Mouse (Mus musculus): Measurements from ENCODE around the gene Msh4. TPM values are rescaled to one million over a fixed set of nuclear protein-coding genes. Genes with fewer than 3 reads are reported as not detected.

The Msh4 gene
- under 1 TPM; 0.09 to 0.10 TPM for total RNA-seq (2021)
- 0.02 TPM in 1 of 2 replicates, not detected in the other for polyA plus RNA-seq (2012; rRNA removed)
- long read RNA-seq = 0 reads

DNA sequence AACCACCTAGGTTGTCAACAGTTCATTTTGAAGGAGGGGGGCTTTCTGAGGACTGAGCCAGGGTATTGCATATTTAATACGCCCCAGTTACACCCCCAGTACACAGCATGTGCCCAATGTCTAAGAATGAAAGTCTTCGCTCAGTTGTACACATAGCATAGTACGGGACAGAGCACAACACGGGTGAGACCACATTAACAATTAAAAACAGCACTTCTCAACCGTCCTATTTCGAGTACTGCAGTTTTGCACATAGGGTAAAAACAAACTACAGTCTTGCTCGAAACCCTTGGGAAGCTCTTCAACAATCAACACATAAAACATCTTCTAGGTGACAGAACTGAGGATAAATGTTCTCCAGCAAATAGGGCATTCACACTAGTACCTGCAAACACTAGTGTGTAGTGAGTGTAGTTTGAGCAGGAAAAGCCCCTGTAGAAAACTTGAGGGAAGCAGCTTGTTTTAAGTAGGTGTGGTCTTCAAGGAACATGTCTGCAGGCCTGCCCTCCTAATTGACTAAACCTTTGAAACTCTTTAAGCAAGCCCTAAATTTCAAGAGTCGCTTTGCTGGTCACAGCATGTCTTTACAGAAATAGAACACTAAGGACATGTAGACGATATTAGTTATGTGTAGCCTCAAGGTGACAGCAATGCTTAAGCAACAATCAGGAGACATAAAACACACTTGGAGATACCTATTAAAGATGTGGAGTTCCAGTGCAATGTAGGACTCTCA lies at the start of gene Msh4:
Gene Msh4 (minus strand): TSS at position 3 of the 736 bp plus-strand sequence.
- DNase-seq = no peak

DNA sequence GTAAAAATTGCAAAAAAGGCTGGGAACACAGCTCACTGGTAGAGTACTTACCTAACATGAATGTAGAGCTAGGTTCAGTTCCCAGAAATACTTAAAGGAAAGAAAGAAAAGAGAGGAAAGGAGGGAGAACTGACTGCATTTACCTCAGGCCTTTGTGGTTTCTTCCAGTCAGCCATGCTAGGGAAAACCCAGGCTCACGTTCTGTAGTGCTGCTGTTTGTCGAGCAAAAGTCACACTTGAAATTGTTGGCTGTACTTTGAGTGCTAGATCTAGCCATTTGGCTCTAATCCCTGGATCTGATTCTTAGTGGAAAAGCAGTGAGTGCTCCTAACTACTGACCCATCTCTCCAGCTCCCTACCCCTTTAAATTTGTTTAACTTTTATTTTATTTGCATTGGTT lies 42.2 kb upstream of the Msh4 start:
- DNase-seq = peak; percentile 19

DNA sequence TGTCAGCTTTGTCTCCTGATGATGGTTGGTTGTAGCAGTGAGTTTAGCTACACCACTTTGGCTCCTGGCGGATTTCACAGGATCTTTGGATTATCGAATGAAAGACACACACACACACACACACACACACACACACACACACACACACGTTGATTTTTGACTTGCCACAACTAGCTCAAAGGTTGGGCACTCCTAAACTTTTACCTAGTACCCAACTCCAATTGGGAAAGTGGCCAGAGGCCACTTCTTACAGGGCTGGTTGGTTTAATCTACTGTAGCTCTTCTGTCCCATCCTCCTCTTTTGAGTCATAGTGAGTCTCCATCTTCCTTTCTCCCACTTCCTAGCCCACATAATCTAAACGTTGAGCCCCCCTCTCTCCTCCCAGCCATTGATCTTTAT lies 41.3 kb upstream of the Msh4 start:
- no peak for DNase-seq

DNA sequence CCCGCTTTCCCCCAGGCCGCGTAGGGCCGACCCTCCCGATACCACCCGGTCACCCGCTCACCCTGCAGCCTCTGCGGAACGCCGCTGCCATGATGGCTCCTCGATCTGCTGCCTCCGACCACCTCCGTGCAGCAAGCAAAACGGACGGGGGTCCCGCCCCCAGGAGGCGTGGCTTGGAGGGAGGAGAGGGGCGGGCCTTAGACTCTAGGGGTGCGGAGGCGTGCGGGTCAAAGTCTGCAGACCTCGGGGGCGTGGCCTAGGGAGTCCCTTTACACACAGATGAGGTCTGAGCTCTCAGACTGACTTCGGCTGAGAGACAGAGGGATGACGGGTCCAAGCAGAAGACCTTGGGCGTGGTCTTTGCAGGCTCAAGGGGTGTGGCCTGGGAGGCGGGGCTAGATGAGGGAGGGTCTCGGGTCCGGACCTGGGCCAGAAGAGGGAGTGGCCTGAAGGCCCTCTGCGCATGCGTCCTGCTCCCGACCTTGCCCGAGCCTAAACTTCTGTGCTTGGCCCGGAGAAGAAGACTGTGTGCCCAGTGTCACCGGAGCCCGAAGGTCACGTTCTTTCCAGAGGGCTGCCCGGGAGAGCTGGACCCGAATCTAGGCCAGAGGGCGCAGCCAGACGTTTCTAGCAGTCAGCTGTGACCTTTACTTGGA lies 38.5 kb upstream of the Msh4 start, which contains the start of gene Acadm:
Gene Acadm (minus strand): TSS at position 298 of the 656 bp plus-strand sequence.
- DNase-seq = peak; percentile 100

DNA sequence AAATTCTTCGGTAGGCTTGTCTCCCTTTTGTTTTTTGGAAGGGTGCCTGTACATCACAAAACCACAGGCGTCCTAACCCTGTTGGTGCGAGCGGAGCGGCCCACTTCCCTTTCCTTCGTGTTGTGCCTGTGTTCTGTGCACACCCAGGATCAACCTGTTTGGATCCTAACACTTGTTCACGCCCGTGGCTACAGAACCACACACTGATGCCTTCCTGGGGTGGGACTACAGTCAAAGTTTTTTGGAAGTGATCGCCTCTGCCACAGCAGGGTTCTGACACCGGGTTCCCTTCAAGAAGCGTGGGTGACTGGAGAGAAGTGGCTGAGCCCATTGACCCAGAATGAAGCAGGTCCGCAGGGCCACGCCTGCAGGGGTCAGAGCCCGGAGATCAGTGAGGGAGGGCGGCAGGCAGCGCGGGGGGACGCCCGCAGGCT lies 38.0 kb upstream of the Msh4 start:
- DNase-seq = no peak

DNA sequence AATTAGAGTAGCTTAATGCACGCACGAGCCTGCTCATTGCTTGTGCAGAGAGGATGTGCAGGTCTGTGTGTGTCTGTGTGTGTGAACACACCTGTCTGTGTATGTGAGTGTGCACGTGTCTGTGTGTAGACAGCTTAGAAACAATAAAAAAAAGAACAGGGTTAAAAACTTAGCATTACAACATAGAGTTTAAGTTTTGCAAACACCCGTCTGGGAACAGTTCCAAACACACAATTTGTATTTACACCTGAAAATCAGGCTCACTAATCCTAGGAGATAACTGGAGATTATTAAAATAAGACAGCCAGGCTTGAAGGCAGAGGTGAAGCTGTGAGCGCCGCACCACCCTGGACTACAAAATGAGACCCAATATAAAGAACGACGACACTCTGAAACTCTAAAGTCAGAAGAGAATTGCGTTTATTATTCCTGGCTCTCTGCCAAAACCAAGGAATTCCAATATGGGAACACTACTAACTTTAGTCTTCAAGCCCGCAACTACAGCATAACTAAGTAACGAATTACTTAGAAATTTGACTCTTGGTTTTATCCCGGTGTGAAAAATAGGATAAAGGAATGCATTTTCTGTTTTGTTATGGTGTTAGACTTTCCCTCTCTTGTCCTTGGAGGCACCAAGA lies 37.2 kb upstream of the Msh4 start:
- DNase-seq = no peak

DNA sequence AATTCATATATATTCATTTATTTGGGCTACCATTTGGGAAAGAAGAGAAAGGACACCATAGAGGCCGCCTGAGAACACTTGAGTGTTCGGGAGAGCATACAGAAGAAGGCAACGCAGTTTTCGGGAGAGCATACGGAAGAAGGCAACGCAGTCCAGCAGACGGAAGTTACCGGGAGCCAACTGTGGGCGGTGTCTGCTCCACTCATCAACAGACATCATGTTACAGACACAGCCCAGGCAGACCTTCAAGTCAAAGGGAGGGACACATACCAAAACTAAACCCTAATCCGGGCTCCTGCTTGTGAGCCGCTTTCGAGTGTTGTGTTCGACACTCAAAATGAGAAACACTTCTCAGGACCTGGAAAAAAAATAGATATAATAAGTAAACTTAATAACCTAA lies 35.7 kb upstream of the Msh4 start:
- DNase-seq = no peak

DNA sequence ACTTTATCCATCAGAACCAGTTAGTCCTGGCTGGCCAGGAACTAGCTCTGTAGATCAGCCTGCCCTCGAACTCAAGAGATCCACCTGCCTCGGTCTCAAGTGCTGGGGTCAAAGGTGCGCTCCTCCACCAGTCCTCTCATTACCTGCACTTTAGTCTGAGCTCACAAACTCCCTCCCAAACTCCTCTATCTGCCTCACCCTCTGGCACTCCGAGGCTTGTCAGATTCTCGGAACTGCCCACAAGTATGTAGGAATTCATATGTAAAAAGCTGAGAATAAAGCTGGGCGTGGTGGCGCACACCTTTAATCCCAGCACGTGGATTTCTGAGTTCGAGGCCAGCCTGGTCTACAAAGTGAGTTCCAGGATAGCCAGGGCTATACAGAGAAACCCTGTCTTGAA lies 34.5 kb upstream of the Msh4 start:
- DNase-seq = no peak

DNA sequence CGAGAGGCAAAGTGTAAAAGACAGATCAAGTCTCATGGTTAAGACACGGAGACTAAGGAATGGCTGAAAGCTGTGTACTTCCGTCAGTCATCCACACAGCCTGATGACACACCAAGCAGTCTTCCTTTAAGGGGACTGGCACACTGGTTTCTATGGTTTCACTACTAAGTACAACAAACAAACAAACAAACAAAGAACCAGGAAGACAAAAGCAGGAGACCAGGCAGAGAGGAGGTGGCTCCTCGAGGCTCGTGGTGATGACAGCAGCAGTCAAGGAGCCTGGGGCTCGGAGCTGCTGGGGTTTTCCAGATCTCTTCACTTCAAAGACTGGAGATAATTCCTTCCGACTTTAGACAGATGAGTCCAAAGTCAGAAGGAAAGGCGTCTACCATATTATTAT lies 34.1 kb upstream of the Msh4 start:
- DNase-seq = no peak

DNA sequence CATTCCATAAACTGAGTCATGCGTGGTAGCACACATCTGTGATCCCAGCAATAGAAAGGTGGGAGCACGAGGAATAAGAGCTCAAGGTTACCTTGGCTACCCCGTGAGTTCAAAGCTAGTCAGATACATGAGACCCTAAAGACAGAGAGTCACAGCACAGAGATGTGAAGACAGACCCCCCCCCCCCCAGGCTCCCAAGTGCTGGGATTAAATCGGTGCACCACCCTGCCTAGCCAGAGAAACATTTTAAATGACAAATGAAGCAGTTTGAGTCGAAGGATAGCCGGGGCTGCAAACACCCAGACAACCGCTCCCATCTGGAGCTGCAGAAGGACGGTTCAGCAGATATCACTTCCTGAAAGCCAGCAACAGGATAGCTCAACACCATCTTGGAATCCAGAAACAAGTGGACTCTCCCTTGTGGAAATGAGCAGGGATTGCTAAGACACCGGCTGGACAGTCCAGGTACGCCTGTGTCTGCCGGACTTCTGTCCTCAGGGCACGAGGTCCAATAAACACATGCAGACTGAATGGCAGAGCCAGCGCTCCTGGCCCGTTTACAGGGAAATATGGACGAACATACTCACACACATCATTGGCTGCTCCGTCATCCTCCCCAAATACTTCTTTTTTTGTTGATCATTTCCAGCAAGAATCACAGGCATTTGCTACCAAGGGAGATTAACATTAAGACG lies 31.3 kb upstream of the Msh4 start:
- DNase-seq = no peak

DNA sequence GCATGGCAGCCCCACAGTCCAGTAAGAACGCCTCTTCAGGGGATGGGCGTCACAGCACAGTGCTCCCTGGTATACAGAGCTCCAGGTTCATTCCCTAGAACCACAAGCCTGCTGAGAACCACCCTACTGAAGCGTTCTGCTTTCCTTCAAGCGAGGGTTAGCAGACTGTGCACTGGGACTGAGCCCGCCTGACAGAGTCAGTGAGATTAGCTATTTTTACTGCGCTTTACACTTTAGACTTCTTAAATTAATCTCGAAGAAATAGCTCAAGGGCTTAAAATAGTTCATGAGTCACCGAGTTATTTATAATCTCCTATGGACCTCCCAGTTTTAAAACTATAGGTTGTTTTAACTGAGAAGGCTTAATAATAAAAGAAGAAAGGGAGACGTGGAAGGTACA lies 29.9 kb upstream of the Msh4 start:
- DNase-seq = no peak

DNA sequence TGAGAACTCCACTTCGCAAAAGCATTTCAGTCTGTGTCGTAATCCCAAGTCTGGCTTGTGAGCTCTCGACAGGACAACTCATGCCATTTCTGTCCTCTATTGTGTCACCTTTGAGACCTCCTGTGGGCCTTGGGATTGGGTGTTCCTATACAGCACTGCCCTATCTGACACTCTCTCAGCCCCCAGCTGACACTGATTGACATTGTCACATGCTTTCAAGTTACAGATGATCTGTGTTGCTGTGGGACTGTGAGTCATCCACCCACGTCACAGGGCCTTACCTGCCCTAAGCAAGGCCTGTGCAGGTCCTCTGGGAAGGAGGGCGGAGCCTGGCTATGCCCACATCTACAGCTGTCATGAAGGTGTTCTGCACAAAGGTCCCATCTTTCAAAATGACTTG lies 26.5 kb upstream of the Msh4 start:
- no peak for DNase-seq

DNA sequence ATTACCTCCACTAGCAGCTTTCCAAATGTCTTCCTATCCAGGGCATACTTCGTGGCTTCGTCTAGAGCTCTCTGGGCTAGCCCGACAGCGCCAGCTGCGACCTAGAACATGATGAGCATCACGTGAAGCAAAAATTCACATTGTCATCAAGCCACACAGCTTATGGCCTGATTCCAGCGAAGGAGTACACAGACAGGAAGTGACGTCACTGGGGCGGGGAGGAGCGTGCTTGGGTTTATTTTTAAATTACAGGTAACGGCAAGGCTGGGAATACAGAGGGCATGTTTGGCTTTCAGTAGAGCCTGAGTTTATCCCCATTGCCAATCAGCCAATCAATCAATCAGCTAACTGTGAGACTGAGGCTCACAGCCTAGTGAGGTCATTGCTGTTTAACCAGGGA lies 23.6 kb upstream of the Msh4 start:
- DNase-seq = no peak

DNA sequence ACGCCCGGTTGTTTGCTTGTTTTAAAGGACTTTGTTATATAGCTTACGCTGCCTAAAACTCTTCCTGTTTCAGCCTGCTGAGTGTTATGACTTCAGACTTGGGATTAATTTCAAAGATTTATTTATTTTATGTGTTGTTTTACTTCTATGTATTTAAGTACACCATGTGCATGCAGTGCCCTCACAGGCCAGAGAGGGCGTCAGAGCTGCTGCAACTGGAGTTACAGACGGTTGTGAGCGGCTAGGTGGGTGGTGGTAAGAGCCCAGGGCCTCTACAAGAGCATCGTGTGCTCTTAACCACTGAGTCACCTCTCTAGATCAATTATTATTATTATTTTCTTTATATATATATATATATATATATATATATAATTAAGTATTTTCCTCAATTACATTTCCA lies 20.4 kb upstream of the Msh4 start:
- no peak for DNase-seq

DNA sequence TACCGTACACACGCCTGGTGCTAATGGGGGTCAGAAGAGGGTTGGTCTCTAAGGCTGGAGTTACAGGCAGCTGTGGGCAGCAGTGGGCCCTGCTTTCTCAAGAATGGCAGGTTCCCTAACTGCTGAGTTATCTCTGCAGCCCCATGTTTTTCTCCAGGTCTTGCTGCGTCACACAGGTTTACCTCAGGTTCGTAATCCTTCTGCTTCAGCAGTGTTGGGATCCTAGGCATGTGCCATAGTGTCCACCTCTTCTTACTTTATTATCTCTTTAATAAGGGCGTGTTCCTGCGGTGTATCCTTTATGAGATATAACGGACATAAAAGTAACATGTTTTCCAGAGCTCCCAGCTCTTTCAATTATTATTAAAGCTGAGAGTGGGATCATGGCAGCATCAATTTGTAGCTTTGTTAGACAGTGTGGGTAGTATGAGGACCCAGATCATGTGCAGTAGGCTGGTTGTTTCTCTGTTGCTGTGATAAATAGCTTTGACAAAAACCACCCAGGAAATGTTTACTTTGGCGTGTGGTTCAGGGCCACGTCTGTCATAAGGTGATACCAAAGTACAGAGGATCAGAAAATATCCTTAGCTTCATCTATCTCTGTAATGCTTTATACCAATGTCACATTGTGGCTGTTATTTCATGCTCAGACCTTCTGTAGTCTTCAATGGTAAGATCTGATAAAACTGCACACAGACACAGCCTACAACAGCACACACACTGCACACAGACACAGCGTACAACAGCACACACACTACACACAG lies 15.4 kb upstream of the Msh4 start:
- DNase-seq = peak; percentile 58

DNA sequence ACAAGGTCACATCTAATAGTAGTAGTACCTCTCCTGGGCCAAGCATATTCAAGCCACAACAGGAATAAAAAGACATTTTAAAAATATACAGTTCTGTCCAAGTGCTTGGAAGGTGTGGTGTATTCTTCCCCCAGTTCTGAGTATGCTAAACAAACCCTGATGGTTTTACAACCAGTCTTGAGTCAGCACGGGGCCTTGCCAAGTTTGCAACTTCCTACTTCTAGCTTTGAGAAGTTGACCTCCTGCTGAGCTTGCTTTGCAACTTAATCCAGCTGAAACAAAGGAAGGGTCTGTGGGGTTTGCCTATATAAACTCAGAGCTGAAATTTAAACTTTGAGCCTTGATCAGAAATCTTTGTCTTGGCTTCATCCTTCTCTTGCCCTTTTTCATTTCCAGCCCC lies 11.3 kb upstream of the Msh4 start:
- DNase-seq = no peak

DNA sequence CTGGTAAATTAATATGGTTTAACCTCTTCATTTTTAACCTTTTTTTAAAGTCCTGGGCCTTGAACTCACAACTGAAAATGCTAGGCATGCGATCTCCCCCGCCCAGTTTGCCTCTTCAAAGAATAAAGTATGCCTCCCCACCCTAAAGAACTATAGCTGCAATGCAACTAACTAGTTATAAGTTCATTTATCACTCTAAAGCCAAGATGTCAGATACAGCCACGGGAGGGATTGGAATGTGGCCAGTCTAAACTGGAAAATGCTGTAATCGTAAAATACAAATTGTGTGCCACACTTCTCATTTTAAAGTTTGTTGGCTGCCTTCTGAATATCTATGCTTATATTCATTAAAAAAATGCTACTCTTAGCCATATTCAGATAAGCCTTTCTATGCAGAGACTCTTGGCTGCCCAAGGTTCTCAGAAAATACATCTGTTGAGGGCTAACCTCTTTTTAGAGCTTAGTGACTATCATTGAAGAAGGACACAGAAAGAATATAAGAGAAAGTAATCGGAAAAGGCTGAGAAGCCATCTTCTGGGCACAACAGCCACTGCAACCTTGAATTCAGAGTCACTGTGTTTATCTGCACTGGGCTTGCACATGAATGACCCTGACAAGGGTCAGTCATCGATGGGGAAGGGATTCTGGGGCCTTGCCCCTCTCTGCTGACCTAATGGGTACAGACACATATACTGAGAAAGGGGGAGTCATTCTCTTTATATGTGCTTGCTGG lies 7.7 kb upstream of the Msh4 start:
- peak; percentile 63 for DNase-seq

DNA sequence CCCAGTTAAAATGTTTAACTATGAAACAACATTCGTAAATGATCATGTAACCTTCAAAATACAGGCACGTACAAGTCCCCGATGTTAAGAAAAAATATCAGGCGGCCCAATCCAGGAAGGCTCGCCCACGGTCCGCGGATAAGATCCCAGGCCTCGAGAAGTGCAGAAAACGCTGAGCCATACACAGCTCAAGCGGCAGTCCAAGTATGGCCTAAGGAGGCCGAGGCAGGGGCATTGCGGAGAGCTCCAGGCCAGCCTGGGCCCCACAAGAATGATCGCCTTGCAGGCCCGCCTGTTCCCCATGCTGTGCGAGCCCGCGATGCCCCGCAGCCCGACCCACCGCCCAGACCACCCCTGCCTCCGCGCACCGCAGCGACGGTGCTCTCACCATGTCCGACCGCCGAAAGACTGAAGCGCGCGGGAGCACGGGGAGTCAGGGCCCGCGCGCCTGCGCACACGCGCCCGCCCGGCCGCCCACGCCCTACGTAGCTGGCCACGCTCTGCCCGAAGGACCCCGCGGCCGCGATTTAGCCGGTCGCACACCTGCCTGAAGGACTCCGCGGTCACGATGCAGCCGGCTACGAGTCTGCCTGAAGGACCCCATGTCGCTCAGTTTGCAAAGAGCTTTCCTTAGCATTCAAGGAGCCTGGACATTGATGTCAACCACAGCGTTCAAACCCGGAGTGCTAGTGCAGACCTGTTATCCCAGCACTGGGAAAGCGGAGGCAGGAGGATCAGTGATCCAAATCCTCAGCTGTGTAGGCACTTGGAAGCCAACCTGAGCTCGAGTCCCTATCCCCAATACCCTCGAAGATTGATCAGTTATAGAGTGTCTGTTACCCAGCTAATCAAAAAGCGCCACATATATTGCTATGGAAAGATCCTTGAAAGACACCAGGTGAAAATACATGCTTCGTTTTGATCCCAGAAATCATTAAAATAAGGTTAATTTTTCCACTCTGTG lies 6.9 kb upstream of the Msh4 start, which contains the start of gene Rabggtb:
Gene Rabggtb (minus strand): TSS at position 464 of the 964 bp plus-strand sequence.
- peak; percentile 96 for DNase-seq

DNA sequence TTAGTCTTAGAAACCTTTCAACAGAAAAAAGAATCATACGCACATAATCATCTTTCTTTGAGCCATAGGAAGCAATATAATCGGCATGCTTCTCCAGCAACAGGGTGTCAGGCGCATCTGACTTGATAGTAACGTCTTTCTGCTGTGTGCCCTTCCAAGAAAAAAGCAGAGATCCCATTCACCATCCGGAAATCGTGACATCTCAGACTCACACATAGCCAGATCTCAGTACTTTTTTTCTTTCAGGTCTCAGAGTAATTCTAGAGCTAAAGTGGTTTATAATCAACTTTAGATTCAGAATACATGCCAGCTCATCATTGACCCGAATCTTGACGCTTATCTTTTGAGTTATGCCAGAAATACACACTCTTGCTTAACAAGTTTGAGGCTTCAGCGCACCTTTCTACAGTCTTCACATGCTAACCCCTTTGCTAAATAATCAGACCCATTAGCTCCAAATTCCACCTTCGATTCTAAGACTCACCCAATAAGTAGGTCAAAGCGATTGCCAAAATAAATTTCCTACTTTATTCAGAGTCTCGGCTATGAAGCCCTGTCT lies 6.0 kb upstream of the Msh4 start:
- DNase-seq = no peak
